Mouse (Mus musculus): ENCODE results near the gene Brd3os.

Gene Brd3os

GRCm38 (mm10) chr2:27441767-27442707 is at the start of gene Brd3os:
TSS of gene Brd3os (plus strand) at chr2:27442324.
- peak; percentile 99 for DNase-seq (ENCODE audit: low spot score)

- DNase-seq (ENCODE audit: low spot score) = no peak
Measured at GRCm38 (mm10) chr2:27394158-27394832, 47.8 kb upstream of the Brd3os start.

- DNase-seq (ENCODE audit: low spot score) = no peak
Measured at GRCm38 (mm10) chr2:27396656-27397440, 45.3 kb upstream of the Brd3os start.

GRCm38 (mm10) chr2:27400083-27400482 is 42.0 kb upstream of the Brd3os start:
- DNase-seq (ENCODE audit: low spot score) = no peak

GRCm38 (mm10) chr2:27401544-27401943 is 40.6 kb upstream of the Brd3os start:
- DNase-seq (ENCODE audit: low spot score) = no peak

GRCm38 (mm10) chr2:27404375-27405093 is 37.6 kb upstream of the Brd3os start:
- no peak for DNase-seq (ENCODE audit: low spot score)

GRCm38 (mm10) chr2:27405094-27405884 is 36.8 kb upstream of the Brd3os start:
- DNase-seq (ENCODE audit: low spot score) = no peak

- no peak for DNase-seq (ENCODE audit: low spot score)
Measured at GRCm38 (mm10) chr2:27406928-27407327, 35.2 kb upstream of the Brd3os start.

GRCm38 (mm10) chr2:27408194-27408593 is 33.9 kb upstream of the Brd3os start:
- DNase-seq (ENCODE audit: low spot score) = no peak

- peak; percentile 64 for DNase-seq (ENCODE audit: low spot score)
Measured at GRCm38 (mm10) chr2:27410518-27411140, 31.5 kb upstream of the Brd3os start.

- DNase-seq (ENCODE audit: low spot score) = peak; percentile 87
Measured at GRCm38 (mm10) chr2:27411688-27412174, 30.4 kb upstream of the Brd3os start.

- no peak for DNase-seq (ENCODE audit: low spot score)
Measured at GRCm38 (mm10) chr2:27412245-27412800, 29.8 kb upstream of the Brd3os start.

- no peak for DNase-seq (ENCODE audit: low spot score)
Measured at GRCm38 (mm10) chr2:27413582-27413935, 28.6 kb upstream of the Brd3os start.

- no peak for DNase-seq (ENCODE audit: low spot score)
Measured at GRCm38 (mm10) chr2:27413936-27414657, 28.0 kb upstream of the Brd3os start.

- no peak for DNase-seq (ENCODE audit: low spot score)
Measured at GRCm38 (mm10) chr2:27415060-27415783, 26.9 kb upstream of the Brd3os start.

- no peak for DNase-seq (ENCODE audit: low spot score)
Measured at GRCm38 (mm10) chr2:27416425-27416824, 25.7 kb upstream of the Brd3os start.

GRCm38 (mm10) chr2:27417648-27418153 is 24.4 kb upstream of the Brd3os start:
- DNase-seq (ENCODE audit: low spot score) = no peak

GRCm38 (mm10) chr2:27418577-27419070 is 23.5 kb upstream of the Brd3os start:
- no peak for DNase-seq (ENCODE audit: low spot score)

Measured in yolk sac, embryonic 10.5 days (tissue).